23 mouse cellular contexts compared by ENCODE assay signal in genomic region chr7:130527306-130527705, GRCm38 (mm10). TPM values are rescaled to one million over a fixed set of nuclear protein-coding genes. Genes with fewer than 3 reads are reported as not detected.
DNase-seq lines count a peak whose midpoint lies in the region; ATAC-seq and TF ChIP-seq lines count a peak whose summit lies in the region.
"Had no signal": no experiment of that assay in that cellular context is flagged by ENCODE, and none has a peak within 500 bp of the region (broad histone marks: within the 10 kb centered on the region; RNA-seq: fewer than 3 reads in every experiment).

No protein-coding gene starts in this region.

- H3K9ac ChIP-seq in heart, embryonic 13.5 days = no peak overlapping the region; the same call in 1 of the 2 replicates
- no peak overlapping the region for H3K9ac ChIP-seq in limb, embryonic 12.5 days (replicated peaks)
- 0 out of 2 replicates have a peak overlapping the region, but pooled peaks have one; percentile 1 for H3K9ac ChIP-seq in limb, embryonic 13.5 days
- no peak overlapping the region for H3K9ac ChIP-seq in stomach, postnatal 0 days (ENCODE audit: low read length)
- H3K9ac ChIP-seq: hindbrain, embryonic 12.5 days had no signal

- peaks cover 32% of the 10 kb centered on the region for H3K36me3 ChIP-seq in heart, embryonic 13.5 days
- H3K36me3 ChIP-seq in limb, embryonic 12.5 days = peaks cover 31% of the 10 kb centered on the region
- peaks cover 43% of the 10 kb centered on the region for H3K36me3 ChIP-seq in limb, embryonic 10.5 days
- peaks cover 29% of the 10 kb centered on the region for H3K36me3 ChIP-seq in limb, embryonic 13.5 days
- H3K36me3 ChIP-seq in stomach, postnatal 0 days (ENCODE audit: control insufficient read depth, insufficient read depth, low read length) = peaks cover 4% of the 10 kb centered on the region

- no peaks in the 10 kb centered on the region for H3K9me3 ChIP-seq in heart, embryonic 13.5 days
- no peaks in the 10 kb centered on the region for H3K9me3 ChIP-seq in limb, embryonic 12.5 days
- H3K9me3 ChIP-seq in limb, embryonic 10.5 days (replicated peaks) = no peaks in the 10 kb centered on the region
- H3K9me3 ChIP-seq in limb, embryonic 13.5 days = no peaks in the 10 kb centered on the region
- H3K9me3 ChIP-seq in stomach, postnatal 0 days (ENCODE audit: control insufficient read depth, low read length) = no peaks in the 10 kb centered on the region
- H3K9me3 ChIP-seq: embryonic facial prominence, embryonic 10.5 days; hindbrain, embryonic 12.5 days had no signal

- no peak for ATAC-seq in heart, embryonic 13.5 days (ENCODE audit: extremely low read depth, insufficient number of reproducible peaks, low FRiP score, low TSS enrichment)
- ATAC-seq in limb, embryonic 12.5 days (ENCODE audit: insufficient number of reproducible peaks, insufficient read depth, low FRiP score, low TSS enrichment, low read depth) = 0 out of 2 replicates have a peak, but pooled peaks have one; percentile 37
- no peak for ATAC-seq in limb, embryonic 13.5 days (ENCODE audit: low FRiP score, low read depth)
- peak; percentile 45; the same call in 1 of the 2 replicates for ATAC-seq in stomach, postnatal 0 days (ENCODE audit: low FRiP score, low TSS enrichment)
- ATAC-seq: activated CD4-positive, CD25-positive, alpha-beta regulatory T cell, adult 4 months; forebrain, embryonic 14.5 days; hindbrain, postnatal 0 days; Patski had no signal

- no peak for TF ChIP-seq CTCF in stomach, postnatal 0 days (IDR thresholded peaks at IDR 0.05; ENCODE audit: low read depth)

- H3K27me3 ChIP-seq in heart, embryonic 13.5 days (replicated peaks) = no peaks in the 10 kb centered on the region
- H3K27me3 ChIP-seq in limb, embryonic 12.5 days = no peaks in the 10 kb centered on the region
- no peaks in the 10 kb centered on the region for H3K27me3 ChIP-seq in limb, embryonic 10.5 days (ENCODE audit: low read depth, poor library complexity, severe bottlenecking)
- no peaks in the 10 kb centered on the region for H3K27me3 ChIP-seq in limb, embryonic 13.5 days
- no peaks in the 10 kb centered on the region for H3K27me3 ChIP-seq in stomach, postnatal 0 days (ENCODE audit: control insufficient read depth, insufficient read depth, low read length)
- H3K27me3 ChIP-seq: CH12.LX; hindbrain, embryonic 12.5 days; Patski had no signal

- DNase-seq in heart, postnatal 36 days = no peak
- no peak for DNase-seq in limb, embryonic 10.5 days (ENCODE audit: low spot score)
- no peak for DNase-seq in stomach, postnatal 0 days (ENCODE audit: low spot score)
- no peak for DNase-seq in cerebellum, postnatal 25 days
- DNase-seq: adrenal gland, postnatal 14 days; cerebellum, adult 11-12 months; cerebellum, adult 9-10 months; cerebellum, postnatal 36 days; gastrocnemius, adult 2 months; gastrocnemius, postnatal 25 days; heart, postnatal 10 days; kidney, adult 11 months had no signal

- no peak for TF ChIP-seq EP300 in stomach, postnatal 0 days (optimal IDR thresholded peaks at IDR 0.05)

- no peak overlapping the region for H3K4me2 ChIP-seq in heart, embryonic 13.5 days
- H3K4me2 ChIP-seq in limb, embryonic 12.5 days = no peak overlapping the region
- H3K4me2 ChIP-seq in limb, embryonic 13.5 days (replicated peaks) = no peak overlapping the region
- no peak overlapping the region for H3K4me2 ChIP-seq in stomach, postnatal 0 days (replicated peaks; ENCODE audit: low read depth)
- H3K4me2 ChIP-seq: heart, embryonic 11.5 days; hindbrain, embryonic 12.5 days had no signal

- 59% methylated on average over 9 of the region's 9 CpGs for WGBS in heart, embryonic 13.5 days
- 62% methylated on average over 9 of the region's 9 CpGs for WGBS in limb, embryonic 12.5 days
- WGBS in limb, embryonic 10.5 days = 90% methylated on average over 9 of the region's 9 CpGs
- WGBS in limb, embryonic 13.5 days = 59% methylated on average over 9 of the region's 9 CpGs
- WGBS in stomach, postnatal 0 days = 74% methylated on average over 9 of the region's 9 CpGs

- H3K27ac ChIP-seq in heart, embryonic 13.5 days (replicated peaks) = peak overlapping the region; percentile 37; the same call in 1 of the 2 replicates
- peak overlapping the region; percentile 31; the same call in 1 of the 2 replicates for H3K27ac ChIP-seq in limb, embryonic 12.5 days
- H3K27ac ChIP-seq in limb, embryonic 10.5 days = no peak overlapping the region
- no peak overlapping the region for H3K27ac ChIP-seq in limb, embryonic 13.5 days
- peak overlapping the region; percentile 56 for H3K27ac ChIP-seq in stomach, postnatal 0 days (replicated peaks)
- H3K27ac ChIP-seq: embryonic facial prominence, embryonic 10.5 days; gastrocnemius, adult 2 months; hindbrain, embryonic 12.5 days; hindbrain, postnatal 0 days had no signal

- H3K4me1 ChIP-seq in heart, embryonic 13.5 days = peaks cover 8% of the 10 kb centered on the region
- H3K4me1 ChIP-seq in limb, embryonic 12.5 days (replicated peaks) = peaks cover 13% of the 10 kb centered on the region
- no peaks in the 10 kb centered on the region for H3K4me1 ChIP-seq in limb, embryonic 10.5 days
- peaks cover 13% of the 10 kb centered on the region for H3K4me1 ChIP-seq in limb, embryonic 13.5 days
- H3K4me1 ChIP-seq in stomach, postnatal 0 days (replicated peaks; ENCODE audit: control insufficient read depth, insufficient read depth) = no peaks in the 10 kb centered on the region
- H3K4me1 ChIP-seq: embryonic facial prominence, embryonic 10.5 days; hindbrain, embryonic 12.5 days had no signal

- intact Hi-C loops in heart, postnatal 36 days (cut with DNase I) = no loop called here

- no peak overlapping the region for H3K4me3 ChIP-seq in heart, embryonic 13.5 days
- H3K4me3 ChIP-seq in limb, embryonic 12.5 days (replicated peaks) = no peak overlapping the region
- H3K4me3 ChIP-seq in limb, embryonic 10.5 days = no peak overlapping the region
- H3K4me3 ChIP-seq in limb, embryonic 13.5 days = no peak overlapping the region
- no peak overlapping the region for H3K4me3 ChIP-seq in stomach, postnatal 0 days (ENCODE audit: low read depth, low read length)
- H3K4me3 ChIP-seq: embryonic facial prominence, embryonic 10.5 days; gastrocnemius, adult 2 months; hindbrain, embryonic 12.5 days had no signal

RNA-seq across cellular contexts. Expression of gene Ate1, which starts 7.1 kb away (rescaled TPM):
- 49.6 and 59.6 TPM in 2 replicates for polyA plus RNA-seq in heart, embryonic 13.5 days (2015; fragmentation: Nextera tagmentation; extraction: Ambion mirVana)
- 10 to 100 TPM; 30.5 to 32.9 TPM for total RNA-seq in heart, postnatal 36 days (2021)
- 44.4 and 50.6 TPM in 2 replicates for polyA plus RNA-seq in limb, embryonic 12.5 days (2016; fragmentation: Nextera tagmentation; extraction: Ambion mirVana)
- 37.9 and 42.6 TPM in 2 replicates for polyA plus RNA-seq in limb, embryonic 10.5 days (2016; fragmentation: Nextera tagmentation; extraction: Ambion mirVana)
- 56.4 and 59.1 TPM in 2 replicates for polyA plus RNA-seq in limb, embryonic 13.5 days (2015; fragmentation: Nextera tagmentation; extraction: Ambion mirVana)
- 40.4 and 56.4 TPM in 2 replicates for polyA plus RNA-seq in stomach, postnatal 0 days (2015; fragmentation: Nextera tagmentation; extraction: Ambion mirVana)

RNA-seq across cellular contexts. Expression of gene Nsmce4a, which starts 45.6 kb away (rescaled TPM):
- 124 and 134 TPM in 2 replicates for polyA plus RNA-seq in heart, embryonic 13.5 days (2015; fragmentation: Nextera tagmentation; extraction: Ambion mirVana)
- 10 to 100 TPM; 44.5 to 47.6 TPM for total RNA-seq in heart, postnatal 36 days (2021)
- polyA plus RNA-seq in limb, embryonic 12.5 days (2016; fragmentation: Nextera tagmentation; extraction: Ambion mirVana) = 200 and 213 TPM in 2 replicates
- 199 TPM in 2 replicates for polyA plus RNA-seq in limb, embryonic 10.5 days (2016; fragmentation: Nextera tagmentation; extraction: Ambion mirVana)
- polyA plus RNA-seq in limb, embryonic 13.5 days (2015; fragmentation: Nextera tagmentation; extraction: Ambion mirVana) = 163 and 167 TPM in 2 replicates
- 89.7 and 93.1 TPM in 2 replicates for polyA plus RNA-seq in stomach, postnatal 0 days (2015; fragmentation: Nextera tagmentation; extraction: Ambion mirVana)

RNA-seq across cellular contexts. Expression of gene Tacc2, which starts 49.9 kb away (rescaled TPM):
- 40.6 and 42.5 TPM in 2 replicates for polyA plus RNA-seq in heart, embryonic 13.5 days (2015; fragmentation: Nextera tagmentation; extraction: Ambion mirVana)
- total RNA-seq in heart, postnatal 36 days (2021) = 100 to 1,000 TPM; 505 to 575 TPM
- polyA plus RNA-seq in limb, embryonic 12.5 days (2016; fragmentation: Nextera tagmentation; extraction: Ambion mirVana) = 34.8 and 41.3 TPM in 2 replicates
- polyA plus RNA-seq in limb, embryonic 10.5 days (2016; fragmentation: Nextera tagmentation; extraction: Ambion mirVana) = 37.5 and 39.2 TPM in 2 replicates
- 35.1 and 39.3 TPM in 2 replicates for polyA plus RNA-seq in limb, embryonic 13.5 days (2015; fragmentation: Nextera tagmentation; extraction: Ambion mirVana)
- 15.6 and 17.1 TPM in 2 replicates for polyA plus RNA-seq in stomach, postnatal 0 days (2015; fragmentation: Nextera tagmentation; extraction: Ambion mirVana)

Comparison
In these comparisons a context has a peak if more than half of its experiments do, and no peak if none do; other contexts are left out.
1. ATAC-seq: peak in limb, embryonic 12.5 days (single experiment) and stomach, postnatal 0 days (single experiment); none in heart, embryonic 13.5 days (single experiment) and limb, embryonic 13.5 days (single experiment).
2. H3K27ac ChIP-seq: peak in heart, embryonic 13.5 days (single experiment), limb, embryonic 12.5 days (single experiment) and stomach, postnatal 0 days (single experiment); none in limb, embryonic 10.5 days (single experiment) and limb, embryonic 13.5 days (single experiment).